Mouse (Mus musculus) bone marrow macrophage, adult 2 months (primary cell): ENCODE measurements around the gene Sema4d. TPM values are rescaled to one million over a fixed set of nuclear protein-coding genes. Genes with fewer than 3 reads are reported as not detected.

Experiments used
- H3K27ac ChIP-seq: 2 replicates; pipeline ENCODE4 v1.5.1; 2012; ENCODE audit warnings: low read depth, low read length; ENCODE audit not compliant: insufficient read depth
- H3K4me1 ChIP-seq: 2 replicates; pipeline ENCODE4 v1.6.1; 2012; ENCODE audit warnings: low read length; ENCODE audit not compliant: control insufficient read depth, insufficient read depth
- H3K4me3 ChIP-seq: 2 replicates; pipeline ENCODE4 v1.5.1; 2012; ENCODE audit warnings: mild to moderate bottlenecking, low read length, moderate library complexity; ENCODE audit not compliant: insufficient read depth
- CTCF ChIP-seq: IDR thresholded peaks from 2 replicates; pipeline ENCODE4 v1.5.1; 2012; ENCODE audit warnings: low read depth, mild to moderate bottlenecking, low read length, moderate library complexity
- POLR2A ChIP-seq: IDR thresholded peaks from 2 replicates; pipeline ENCODE4 v1.6.1; 2012; ENCODE audit warnings: mild to moderate bottlenecking, low read depth, low read length, borderline replicate concordance
- polyA plus RNA-seq: library from polyadenylated mRNA; stranded (reverse); fragments of >200 nt; gene quantifications from 2 replicates; pipeline ENCODE4 v1.2.4, GENCODE M21; 2012; ENCODE audit not compliant: missing spikeins, insufficient read depth, insufficient read length

Sema4d gene
- polyA plus RNA-seq, 1 experiment = 193 TPM

- Histone ChIP-seq H3K4me3 (no peak overlapping the region), H3K4me1 (peaks cover 16% of the 10 kb centered on the region), H3K27ac (no peak overlapping the region)
- TF ChIP-seq CTCF (no peak), POLR2A (no peak)
These were observed 40.1 kb upstream of the Sema4d start for GRCm38 (mm10) chr13:51833611-51834010.

GRCm38 (mm10) chr13:51832491-51832890, 38.9 kb upstream of the Sema4d start:
- H3K27ac ChIP-seq = no peak overlapping the region
- TF ChIP-seq POLR2A = no peak
- no peak for TF ChIP-seq CTCF
- H3K4me1 ChIP-seq = peaks cover 15% of the 10 kb centered on the region
- H3K4me3 ChIP-seq = no peak overlapping the region

- Histone ChIP-seq H3K4me1 (peaks cover 5% of the 10 kb centered on the region; the same call in 1 of the 2 replicates), H3K4me3 (no peak overlapping the region), H3K27ac (no peak overlapping the region)
- TF ChIP-seq CTCF (no peak), POLR2A (no peak)
These were observed 37.4 kb upstream of the Sema4d start for GRCm38 (mm10) chr13:51830744-51831450.

- no peak overlapping the region for H3K27ac ChIP-seq
- H3K4me1 ChIP-seq = peaks cover 8% of the 10 kb centered on the region
- TF ChIP-seq POLR2A (no peak), CTCF (no peak)
- H3K4me3 ChIP-seq = no peak overlapping the region
These were observed 30.4 kb upstream of the Sema4d start for GRCm38 (mm10) chr13:51823822-51824495.

GRCm38 (mm10) chr13:51821988-51822387, 28.4 kb upstream of the Sema4d start:
- H3K4me3 ChIP-seq = no peak overlapping the region
- H3K4me1 ChIP-seq = peaks cover 19% of the 10 kb centered on the region
- no peak overlapping the region for H3K27ac ChIP-seq
- TF ChIP-seq CTCF (no peak), POLR2A (no peak)

- Histone ChIP-seq H3K27ac (no peak overlapping the region), H3K4me1 (peaks cover 29% of the 10 kb centered on the region), H3K4me3 (no peak overlapping the region)
- no peak for TF ChIP-seq POLR2A
- no peak for TF ChIP-seq CTCF
These were observed 25.8 kb upstream of the Sema4d start for GRCm38 (mm10) chr13:51819351-51819750.

- H3K27ac ChIP-seq = no peak overlapping the region
- peaks cover 28% of the 10 kb centered on the region for H3K4me1 ChIP-seq
- H3K4me3 ChIP-seq = no peak overlapping the region
- TF ChIP-seq POLR2A (no peak), CTCF (no peak)
These were observed 25.4 kb upstream of the Sema4d start for GRCm38 (mm10) chr13:51818944-51819326.

GRCm38 (mm10) chr13:51818170-51818943, 24.8 kb upstream of the Sema4d start:
- H3K4me3 ChIP-seq = no peak overlapping the region
- no peak for TF ChIP-seq CTCF
- TF ChIP-seq POLR2A = no peak
- H3K27ac ChIP-seq = no peak overlapping the region
- peaks cover 26% of the 10 kb centered on the region for H3K4me1 ChIP-seq

GRCm38 (mm10) chr13:51816559-51817041, 23.1 kb upstream of the Sema4d start:
- no peak overlapping the region for H3K4me3 ChIP-seq
- H3K27ac ChIP-seq = no peak overlapping the region
- H3K4me1 ChIP-seq = peaks cover 26% of the 10 kb centered on the region
- TF ChIP-seq CTCF (no peak), POLR2A (no peak)

- TF ChIP-seq POLR2A = no peak
- TF ChIP-seq CTCF = 0 out of 2 replicates have a peak, but pooled peaks have one; percentile 11
- Histone ChIP-seq H3K4me3 (no peak overlapping the region), H3K27ac (no peak overlapping the region), H3K4me1 (peaks cover 26% of the 10 kb centered on the region)
These were observed 22.4 kb upstream of the Sema4d start for GRCm38 (mm10) chr13:51815865-51816504.
